Mouse (Mus musculus) spleen, adult 12 weeks (tissue): ENCODE data around the gene 4930412O13Rik.

ENCODE experiments used
- DNase-seq: peaks from one replicate; pipeline ENCODE4 v3.0.0; 2022; ENCODE audit warnings: low spot score

Gene 4930412O13Rik

GRCm38 (mm10) chr2:9880271-9880670 is 781 bp upstream of the 4930412O13Rik start:
- DNase-seq = no peak

GRCm38 (mm10) chr2:9881611-9882023 is 565 bp downstream of the 4930412O13Rik start:
- DNase-seq = no peak

- no peak for DNase-seq
Measured at GRCm38 (mm10) chr2:9882371-9882925, 1.4 kb downstream of the 4930412O13Rik start.

GRCm38 (mm10) chr2:9882926-9883802 is 2.1 kb downstream of the 4930412O13Rik start:
- no peak for DNase-seq

GRCm38 (mm10) chr2:9883803-9884532 is 2.9 kb downstream of the 4930412O13Rik start:
- no peak for DNase-seq

GRCm38 (mm10) chr2:9884533-9885216 is 3.6 kb downstream of the 4930412O13Rik start:
- DNase-seq = no peak

GRCm38 (mm10) chr2:9885217-9885770 is 4.2 kb downstream of the 4930412O13Rik start:
- no peak for DNase-seq

- DNase-seq = no peak
Measured at GRCm38 (mm10) chr2:9886031-9886430, 5.0 kb downstream of the 4930412O13Rik start.

GRCm38 (mm10) chr2:9886921-9887610 is 6.0 kb downstream of the 4930412O13Rik start:
- DNase-seq = no peak

GRCm38 (mm10) chr2:9887636-9888035 is 6.6 kb downstream of the 4930412O13Rik start:
- DNase-seq = no peak

- DNase-seq = no peak
Measured at GRCm38 (mm10) chr2:9888913-9889650, 8.0 kb downstream of the 4930412O13Rik start, which contains the start of gene 9230102O04Rik. 9230102O04Rik (minus strand) TSS chr2:9889540.

GRCm38 (mm10) chr2:9889651-9890183 is 8.7 kb downstream of the 4930412O13Rik start, which contains the start of gene Gata3:
Gata3 (minus strand) TSS chr2:9890034.
- DNase-seq = no peak

- DNase-seq = no peak
Measured at GRCm38 (mm10) chr2:9890251-9890650, 9.2 kb downstream of the 4930412O13Rik start.

GRCm38 (mm10) chr2:9890906-9891305 is 9.9 kb downstream of the 4930412O13Rik start:
- DNase-seq = no peak

- DNase-seq = no peak
Measured at GRCm38 (mm10) chr2:9892541-9892940, 11.5 kb downstream of the 4930412O13Rik start.

- no peak for DNase-seq
Measured at GRCm38 (mm10) chr2:9893272-9893953, 12.4 kb downstream of the 4930412O13Rik start.

GRCm38 (mm10) chr2:9894836-9895593 is 14.0 kb downstream of the 4930412O13Rik start:
- DNase-seq = no peak

GRCm38 (mm10) chr2:9896097-9896770 is 15.2 kb downstream of the 4930412O13Rik start:
- DNase-seq = no peak
